Mouse (Mus musculus): ENCODE data around the gene Tmem52b. TPM values are rescaled to one million over a fixed set of nuclear protein-coding genes. Genes with fewer than 3 reads are reported as not detected.
"Not testable (repeated sequence)": the region's sequence is repeated elsewhere in the genome, so short reads cannot be mapped to it uniquely, and the experiment has no call there.

Gene Tmem52b
- not detected in 2 replicates for polyA plus RNA-seq (2012; ENCODE audit: insufficient read depth, insufficient read length, missing spikeins)

- peaks cover 10% of the 10 kb centered on the region for H3K4me1 ChIP-seq (ENCODE audit: control insufficient read depth, insufficient read depth, low read length)
- TF ChIP-seq CTCF (IDR thresholded peaks at IDR 0.05; ENCODE audit: low read depth, low read length) (no peak), POLR2A (IDR thresholded peaks at IDR 0.05; ENCODE audit: borderline replicate concordance, low read depth, low read length) (no peak)
- H3K4me3 ChIP-seq (ENCODE audit: insufficient read depth, low read length), result no peak within 1 kb of the TSS
- no peak within 1 kb of the TSS for H3K27ac ChIP-seq (ENCODE audit: insufficient read depth, low read depth, low read length)
Measured at GRCm38 (mm10) chr6:129512367-129512766, at the start of gene Tmem52b. TSS of gene Tmem52b (plus strand) at chr6:129512555.

DNA sequence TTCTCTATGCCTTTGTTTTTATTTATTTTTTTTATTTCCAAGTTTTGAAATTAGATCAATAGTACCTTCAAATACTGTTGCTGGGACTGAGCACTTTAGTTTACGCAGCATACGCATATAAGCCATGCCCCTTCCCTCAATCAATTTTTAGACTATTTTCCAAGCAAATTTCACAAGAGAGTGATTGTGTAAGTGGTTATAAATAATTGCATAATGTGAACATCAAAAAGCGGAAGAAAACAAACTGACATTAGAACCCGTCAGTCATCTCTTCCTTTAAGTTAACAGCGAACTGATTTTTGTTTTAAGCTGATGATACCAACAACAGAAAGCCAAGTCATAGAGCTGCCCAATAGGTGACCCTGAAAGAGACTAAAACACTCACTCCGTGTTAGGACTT, 41.0 kb upstream of the Tmem52b start:
- Histone ChIP-seq H3K4me3 (ENCODE audit: insufficient read depth, low read length) (peak overlapping the region; percentile 20; the same call in 1 of the 2 replicates), H3K27ac (ENCODE audit: insufficient read depth, low read depth, low read length) (peak overlapping the region; percentile 82), H3K4me1 (ENCODE audit: control insufficient read depth, insufficient read depth, low read length) (peaks cover 23% of the 10 kb centered on the region)
- no peak for TF ChIP-seq POLR2A (IDR thresholded peaks at IDR 0.05; ENCODE audit: borderline replicate concordance, low read depth, low read length)
- TF ChIP-seq CTCF (IDR thresholded peaks at IDR 0.05; ENCODE audit: low read depth, low read length), result no peak

DNA sequence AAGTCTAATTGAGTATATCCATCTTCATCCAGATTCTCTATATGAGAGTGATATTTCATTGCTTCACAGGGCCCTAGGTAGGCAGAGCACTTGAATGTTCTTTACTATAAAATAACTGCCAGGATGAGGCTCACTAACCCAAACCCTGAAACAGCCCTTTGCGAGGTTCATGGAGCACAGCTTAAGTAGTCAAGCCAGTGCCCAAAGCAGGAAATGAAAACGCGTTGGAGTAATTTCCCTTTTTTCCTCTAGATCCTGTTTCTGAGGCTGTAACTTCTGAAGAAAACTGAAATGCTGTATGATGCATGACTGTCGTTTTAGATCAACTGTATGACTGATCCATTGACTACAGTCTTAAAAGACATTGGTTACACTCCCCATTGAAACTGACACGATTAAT, 39.7 kb upstream of the Tmem52b start:
- Histone ChIP-seq H3K27ac (ENCODE audit: insufficient read depth, low read depth, low read length) (peak overlapping the region; percentile 63), H3K4me1 (ENCODE audit: control insufficient read depth, insufficient read depth, low read length) (peaks cover 23% of the 10 kb centered on the region), H3K4me3 (ENCODE audit: insufficient read depth, low read length) (no peak overlapping the region)
- TF ChIP-seq CTCF (IDR thresholded peaks at IDR 0.05; ENCODE audit: low read depth, low read length) (no peak), POLR2A (IDR thresholded peaks at IDR 0.05; ENCODE audit: borderline replicate concordance, low read depth, low read length) (no peak)

GRCm38 (mm10) chr6:129476404-129477126, 35.8 kb upstream of the Tmem52b start:
- TF ChIP-seq CTCF (IDR thresholded peaks at IDR 0.05; ENCODE audit: low read depth, low read length), result no peak
- TF ChIP-seq POLR2A (IDR thresholded peaks at IDR 0.05; ENCODE audit: borderline replicate concordance, low read depth, low read length), result no peak
- no peak overlapping the region for H3K4me3 ChIP-seq (ENCODE audit: insufficient read depth, low read length)
- peaks cover 9% of the 10 kb centered on the region for H3K4me1 ChIP-seq (ENCODE audit: control insufficient read depth, insufficient read depth, low read length)
- H3K27ac ChIP-seq (ENCODE audit: insufficient read depth, low read depth, low read length), result no peak overlapping the region

DNA sequence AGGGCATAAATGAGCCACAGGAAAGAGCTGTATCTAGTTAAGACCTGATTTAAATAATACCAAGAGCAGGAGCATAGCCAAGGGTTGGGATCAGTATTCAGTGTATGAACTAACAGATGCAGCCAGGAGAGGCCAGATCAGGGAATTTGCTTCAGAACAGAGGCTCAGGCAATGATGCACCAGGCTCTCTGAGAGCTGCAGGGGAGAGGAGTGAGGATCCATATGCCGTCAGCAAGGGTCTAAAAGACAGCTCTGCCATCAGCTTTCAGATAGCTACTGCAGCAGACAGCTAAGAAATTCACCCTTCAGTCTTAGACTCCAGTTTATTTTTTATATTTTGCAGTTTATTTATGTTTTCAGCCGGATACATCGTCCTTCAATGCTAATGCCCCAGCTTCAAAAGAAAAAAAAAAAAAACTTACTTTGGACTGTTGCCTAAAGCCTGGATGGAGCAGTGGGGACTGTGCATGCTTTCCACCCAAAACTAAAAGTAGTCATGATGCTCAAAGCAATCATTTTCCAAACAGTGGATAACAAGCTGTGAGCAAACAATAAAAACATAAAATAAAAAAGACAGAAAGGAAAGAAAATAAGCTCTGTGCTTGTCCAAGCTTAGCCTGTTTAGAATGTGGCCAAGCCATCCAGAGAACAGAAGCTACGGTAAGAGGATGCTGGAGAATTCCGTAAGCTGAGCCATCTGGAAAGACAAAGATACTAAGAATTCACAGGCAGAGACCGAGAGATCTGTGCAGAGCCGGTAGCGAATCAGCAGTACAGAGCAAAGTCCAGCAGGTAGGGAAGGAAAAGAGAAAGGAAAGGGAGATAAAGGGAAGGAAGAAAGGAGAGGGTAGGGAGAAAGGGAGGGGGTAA, 32.0 kb upstream of the Tmem52b start:
- Histone ChIP-seq H3K4me3 (ENCODE audit: insufficient read depth, low read length) (no peak overlapping the region), H3K4me1 (ENCODE audit: control insufficient read depth, insufficient read depth, low read length) (no peaks in the 10 kb centered on the region), H3K27ac (ENCODE audit: insufficient read depth, low read depth, low read length) (no peak overlapping the region)
- TF ChIP-seq CTCF (IDR thresholded peaks at IDR 0.05; ENCODE audit: low read depth, low read length), result no peak
- TF ChIP-seq POLR2A (IDR thresholded peaks at IDR 0.05; ENCODE audit: borderline replicate concordance, low read depth, low read length), result no peak

GRCm38 (mm10) chr6:129494924-129495323, 17.4 kb upstream of the Tmem52b start:
- peaks cover 7% of the 10 kb centered on the region for H3K4me1 ChIP-seq (ENCODE audit: control insufficient read depth, insufficient read depth, low read length)
- H3K27ac ChIP-seq (ENCODE audit: insufficient read depth, low read depth, low read length), result no peak overlapping the region
- TF ChIP-seq POLR2A (IDR thresholded peaks at IDR 0.05; ENCODE audit: borderline replicate concordance, low read depth, low read length) (no peak), CTCF (IDR thresholded peaks at IDR 0.05; ENCODE audit: low read depth, low read length) (no peak)
- H3K4me3 ChIP-seq (ENCODE audit: insufficient read depth, low read length), result no peak overlapping the region

DNA sequence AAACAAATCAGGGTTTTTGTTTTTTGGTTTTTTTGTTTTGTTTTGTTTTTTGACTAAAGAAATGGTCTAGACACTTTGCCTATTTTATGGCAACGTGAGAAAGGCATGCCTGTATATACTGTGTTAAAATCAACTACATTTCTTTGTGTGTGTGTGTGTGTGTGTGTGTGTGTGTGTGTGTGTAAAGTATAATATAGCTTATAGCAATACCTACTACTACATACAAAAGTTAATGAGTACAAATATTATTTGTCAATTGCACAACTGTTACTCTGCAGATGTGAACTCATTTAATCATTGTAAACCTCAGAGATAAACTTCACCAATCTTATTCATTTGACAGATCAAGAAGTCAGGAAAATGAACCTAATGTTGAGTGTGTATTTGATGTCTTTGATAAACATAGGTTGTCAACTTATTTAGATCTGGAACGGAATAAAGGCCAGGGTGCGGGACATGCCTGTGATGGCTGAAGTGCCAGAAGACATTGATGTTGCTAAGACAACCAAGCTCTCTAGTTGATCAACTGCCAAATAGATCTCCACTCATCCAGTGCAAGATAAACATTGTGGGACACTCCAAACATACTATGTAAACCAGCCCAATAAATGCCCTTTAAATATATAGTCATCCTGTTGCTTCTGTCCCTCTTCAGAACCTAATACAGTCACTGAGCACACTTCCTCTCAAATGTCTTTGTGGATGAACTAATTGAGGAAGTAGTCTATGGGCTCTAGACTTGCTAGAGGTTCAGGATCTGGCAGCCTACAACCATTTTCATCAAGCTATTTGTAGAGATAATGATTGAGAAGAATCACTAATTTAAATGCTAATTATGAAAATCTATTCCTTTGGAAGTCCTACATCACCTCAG, 14.8 kb upstream of the Tmem52b start:
- TF ChIP-seq CTCF (IDR thresholded peaks at IDR 0.05; ENCODE audit: low read depth, low read length), result no peak
- TF ChIP-seq POLR2A (IDR thresholded peaks at IDR 0.05; ENCODE audit: borderline replicate concordance, low read depth, low read length), result no peak
- H3K4me3 ChIP-seq (ENCODE audit: insufficient read depth, low read length), result no peak overlapping the region
- no peak overlapping the region for H3K27ac ChIP-seq (ENCODE audit: insufficient read depth, low read depth, low read length)
- peaks cover 7% of the 10 kb centered on the region for H3K4me1 ChIP-seq (ENCODE audit: control insufficient read depth, insufficient read depth, low read length)

DNA sequence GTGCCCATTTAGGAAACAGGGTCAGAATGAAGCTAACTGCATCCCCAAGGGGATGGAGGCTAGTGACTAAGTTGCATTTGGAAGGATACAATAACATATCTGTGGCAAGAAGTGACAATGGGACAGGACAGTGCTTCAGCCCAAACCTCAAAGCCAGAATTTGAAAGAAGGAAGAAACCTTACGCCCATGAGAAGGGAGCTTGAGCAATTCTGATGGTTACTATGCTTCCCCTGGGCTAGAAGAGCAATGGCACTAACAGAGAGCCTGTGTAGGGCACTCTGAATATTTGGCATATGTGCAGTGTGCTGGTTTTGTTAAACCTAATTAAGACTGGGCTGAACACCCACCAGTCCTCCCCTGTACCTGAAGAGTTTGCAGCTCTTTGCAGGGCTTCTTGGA, 12.8 kb upstream of the Tmem52b start:
- H3K4me1 ChIP-seq (ENCODE audit: control insufficient read depth, insufficient read depth, low read length), result not testable (repeated sequence)

GRCm38 (mm10) chr6:129503471-129503870, 8.9 kb upstream of the Tmem52b start:
- Histone ChIP-seq H3K4me1 (ENCODE audit: control insufficient read depth, insufficient read depth, low read length) (0 out of 2 replicates have a peak, but pooled peaks cover 4% of the 10 kb centered on the region), H3K4me3 (ENCODE audit: insufficient read depth, low read length) (no peak overlapping the region), H3K27ac (ENCODE audit: insufficient read depth, low read depth, low read length) (no peak overlapping the region)
- TF ChIP-seq POLR2A (IDR thresholded peaks at IDR 0.05; ENCODE audit: borderline replicate concordance, low read depth, low read length) (no peak), CTCF (IDR thresholded peaks at IDR 0.05; ENCODE audit: low read depth, low read length) (no peak)

More for the DNA sequence above, 12.8 kb upstream of the Tmem52b start:
- H3K4me3 ChIP-seq (ENCODE audit: insufficient read depth, low read length); H3K27ac ChIP-seq (ENCODE audit: insufficient read depth, low read depth, low read length): not testable (repeated sequence)

All from bone marrow macrophage, adult 2 months (primary cell).